Mouse (Mus musculus): ENCODE measurements around the gene Pepd. TPM values are rescaled to one million over a fixed set of nuclear protein-coding genes. Genes with fewer than 3 reads are reported as not detected.

Gene Pepd
- polyA plus RNA-seq, 1 experiment from 2014 or later = 53.4 TPM

GRCm38 (mm10) chr7:35046091-35046490, 133.9 kb downstream of the Pepd start:
- H3K4me1 ChIP-seq = peaks cover 30% of the 10 kb centered on the region
- peaks cover 62% of the 10 kb centered on the region for H3K36me3 ChIP-seq
- H3K9ac ChIP-seq = no peak overlapping the region
- no peak overlapping the region for H3K4me2 ChIP-seq
- 91% methylated on average over 4 of the region's 4 CpGs for WGBS
- ATAC-seq (ENCODE audit: insufficient number of reproducible peaks, insufficient read depth, low FRiP score, low TSS enrichment, low read depth) = no peak
- H3K4me3 ChIP-seq = no peak overlapping the region
- H3K27me3 ChIP-seq = no peaks in the 10 kb centered on the region
- no peak overlapping the region for H3K27ac ChIP-seq
- no peaks in the 10 kb centered on the region for H3K9me3 ChIP-seq

- 89% methylated on average over 12 of the region's 12 CpGs for WGBS
- H3K9me3 ChIP-seq = no peaks in the 10 kb centered on the region
These were observed 138.4 kb downstream of the Pepd start for GRCm38 (mm10) chr7:35050540-35050939.

GRCm38 (mm10) chr7:35053161-35053560, 141.0 kb downstream of the Pepd start:
- Histone ChIP-seq H3K36me3 (peaks cover 12% of the 10 kb centered on the region), H3K4me1 (peaks cover 16% of the 10 kb centered on the region), H3K9me3 (no peaks in the 10 kb centered on the region), H3K4me3 (no peak overlapping the region), H3K27me3 (no peaks in the 10 kb centered on the region), H3K27ac (no peak overlapping the region), H3K4me2 (no peak overlapping the region), H3K9ac (no peak overlapping the region)
- WGBS = 88% methylated on average over 3 of the region's 3 CpGs
- no peak for ATAC-seq (ENCODE audit: insufficient number of reproducible peaks, insufficient read depth, low FRiP score, low TSS enrichment, low read depth)

More at GRCm38 (mm10) chr7:35050540-35050939, 138.4 kb downstream of the Pepd start:
- H3K27ac ChIP-seq = no peak overlapping the region
- peaks cover 15% of the 10 kb centered on the region for H3K4me1 ChIP-seq
- H3K9ac ChIP-seq = no peak overlapping the region
- H3K27me3 ChIP-seq = no peaks in the 10 kb centered on the region
- no peak overlapping the region for H3K4me3 ChIP-seq
- H3K4me2 ChIP-seq = no peak overlapping the region
- ATAC-seq (ENCODE audit: insufficient number of reproducible peaks, insufficient read depth, low FRiP score, low TSS enrichment, low read depth) = no peak
- peaks cover 26% of the 10 kb centered on the region for H3K36me3 ChIP-seq

- H3K4me1 ChIP-seq = peaks cover 16% of the 10 kb centered on the region
- no peaks in the 10 kb centered on the region for H3K27me3 ChIP-seq
- no peaks in the 10 kb centered on the region for H3K9me3 ChIP-seq
- no peak overlapping the region for H3K27ac ChIP-seq
- ATAC-seq (ENCODE audit: insufficient number of reproducible peaks, insufficient read depth, low FRiP score, low TSS enrichment, low read depth) = no peak
- peaks cover 12% of the 10 kb centered on the region for H3K36me3 ChIP-seq
- 0 out of 2 replicates have a peak overlapping the region, but pooled peaks have one; percentile 85 for H3K4me2 ChIP-seq
- H3K4me3 ChIP-seq = no peak overlapping the region
- 88% methylated on average over 1 of the region's 1 CpGs for WGBS
- no peak overlapping the region for H3K9ac ChIP-seq
These were observed 142.1 kb downstream of the Pepd start for GRCm38 (mm10) chr7:35054286-35054685.

GRCm38 (mm10) chr7:35054977-35055618, 142.9 kb downstream of the Pepd start:
- Histone ChIP-seq H3K9me3 (no peaks in the 10 kb centered on the region), H3K4me2 (peak overlapping the region; percentile 85), H3K9ac (peak overlapping the region; percentile 94), H3K36me3 (peaks cover 8% of the 10 kb centered on the region), H3K4me3 (peak overlapping the region; percentile 95), H3K27ac (peak overlapping the region; percentile 82; the same call in 1 of the 2 replicates), H3K4me1 (peaks cover 16% of the 10 kb centered on the region), H3K27me3 (no peaks in the 10 kb centered on the region)
- WGBS = 60% methylated on average over 2 of the region's 2 CpGs
- ATAC-seq (ENCODE audit: insufficient number of reproducible peaks, insufficient read depth, low FRiP score, low TSS enrichment, low read depth) = no peak

GRCm38 (mm10) chr7:35055619-35056435, 143.6 kb downstream of the Pepd start:
- Histone ChIP-seq H3K4me3 (peak overlapping the region; percentile 95), H3K27ac (peak overlapping the region; percentile 82), H3K9ac (peak overlapping the region; percentile 94), H3K36me3 (peaks cover under 1% of the 10 kb centered on the region; the same call in 1 of the 2 replicates), H3K27me3 (no peaks in the 10 kb centered on the region), H3K4me2 (peak overlapping the region; percentile 85), H3K9me3 (no peaks in the 10 kb centered on the region), H3K4me1 (peaks cover 16% of the 10 kb centered on the region)
- ATAC-seq (ENCODE audit: insufficient number of reproducible peaks, insufficient read depth, low FRiP score, low TSS enrichment, low read depth) = peak; percentile 86
- under 1% methylated on average over 77 of the region's 77 CpGs for WGBS

GRCm38 (mm10) chr7:35056436-35056864, 144.3 kb downstream of the Pepd start, which contains the start of gene Cebpg:
Gene Cebpg (minus strand): TSS chr7:35056573.
- 0% methylated on average over 49 of the region's 53 CpGs for WGBS
- ATAC-seq (ENCODE audit: insufficient number of reproducible peaks, insufficient read depth, low FRiP score, low TSS enrichment, low read depth) = peak; percentile 97

GRCm38 (mm10) chr7:35056999-35057398, 144.8 kb downstream of the Pepd start:
- Histone ChIP-seq H3K4me2 (peak overlapping the region; percentile 85), H3K9ac (peak overlapping the region; percentile 94), H3K36me3 (no peaks in the 10 kb centered on the region), H3K4me3 (peak overlapping the region; percentile 95), H3K27me3 (no peaks in the 10 kb centered on the region), H3K27ac (no peak overlapping the region), H3K4me1 (peaks cover 16% of the 10 kb centered on the region), H3K9me3 (no peaks in the 10 kb centered on the region)
- WGBS = 26% methylated on average over 10 of the region's 10 CpGs
- no peak for ATAC-seq (ENCODE audit: insufficient number of reproducible peaks, insufficient read depth, low FRiP score, low TSS enrichment, low read depth)

More at GRCm38 (mm10) chr7:35056436-35056864, 144.3 kb downstream of the Pepd start, which contains the start of gene Cebpg:
- Histone ChIP-seq H3K27ac (peak within 1 kb of the TSS; percentile 82), H3K4me3 (peak within 1 kb of the TSS; percentile 95), H3K4me1 (peaks cover 16% of the 10 kb centered on the region), H3K36me3 (no peaks in the 10 kb centered on the region), H3K4me2 (peak within 1 kb of the TSS; percentile 85), H3K27me3 (no peaks in the 10 kb centered on the region), H3K9me3 (no peaks in the 10 kb centered on the region), H3K9ac (peak within 1 kb of the TSS; percentile 94)

GRCm38 (mm10) chr7:35057569-35057968, 145.4 kb downstream of the Pepd start:
- Histone ChIP-seq H3K9me3 (no peaks in the 10 kb centered on the region), H3K4me1 (peaks cover 16% of the 10 kb centered on the region), H3K36me3 (no peaks in the 10 kb centered on the region), H3K27ac (no peak overlapping the region), H3K4me3 (no peak overlapping the region), H3K27me3 (no peaks in the 10 kb centered on the region), H3K4me2 (no peak overlapping the region), H3K9ac (no peak overlapping the region)
- no peak for ATAC-seq (ENCODE audit: insufficient number of reproducible peaks, insufficient read depth, low FRiP score, low TSS enrichment, low read depth)
- WGBS = 78% methylated on average over 4 of the region's 4 CpGs

GRCm38 (mm10) chr7:35058329-35058728, 146.2 kb downstream of the Pepd start:
- Histone ChIP-seq H3K9ac (no peak overlapping the region), H3K4me3 (no peak overlapping the region), H3K27me3 (no peaks in the 10 kb centered on the region), H3K36me3 (no peaks in the 10 kb centered on the region), H3K4me2 (no peak overlapping the region), H3K27ac (no peak overlapping the region), H3K9me3 (no peaks in the 10 kb centered on the region), H3K4me1 (peaks cover 16% of the 10 kb centered on the region)
- WGBS = 88% methylated on average over 1 of the region's 1 CpGs
- ATAC-seq (ENCODE audit: insufficient number of reproducible peaks, insufficient read depth, low FRiP score, low TSS enrichment, low read depth) = no peak

GRCm38 (mm10) chr7:35059467-35059866, 147.3 kb downstream of the Pepd start:
- H3K4me3 ChIP-seq = no peak overlapping the region
- no peaks in the 10 kb centered on the region for H3K36me3 ChIP-seq
- no peak overlapping the region for H3K27ac ChIP-seq
- H3K4me2 ChIP-seq = no peak overlapping the region
- H3K9ac ChIP-seq = no peak overlapping the region
- WGBS = 70% methylated on average over 5 of the region's 5 CpGs
- no peak for ATAC-seq (ENCODE audit: insufficient number of reproducible peaks, insufficient read depth, low FRiP score, low TSS enrichment, low read depth)
- no peaks in the 10 kb centered on the region for H3K27me3 ChIP-seq
- H3K9me3 ChIP-seq = no peaks in the 10 kb centered on the region
- H3K4me1 ChIP-seq = peaks cover 12% of the 10 kb centered on the region
